Mouse (Mus musculus): ENCODE data around the gene Zfyve9.

DNA sequence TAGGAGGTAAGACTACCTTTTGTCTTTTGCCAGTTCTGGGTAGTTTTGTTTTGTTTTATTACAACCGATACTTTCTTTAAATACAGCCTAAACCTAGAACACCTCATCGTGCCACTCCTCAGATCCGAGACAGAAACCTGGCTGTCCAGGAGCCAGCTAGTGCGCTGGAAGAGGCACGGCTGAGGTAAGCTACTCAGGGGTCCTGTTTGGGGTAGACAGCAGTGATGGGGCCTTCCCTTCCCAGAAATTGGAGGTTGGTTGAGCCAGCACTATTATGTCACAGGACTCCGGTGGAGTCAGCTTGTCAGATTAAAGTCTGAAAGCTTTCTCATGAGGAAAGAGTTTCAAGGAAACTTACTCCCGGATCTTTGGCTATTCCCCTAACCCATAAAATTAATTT lies 178.7 kb downstream of the Zfyve9 start:
- TF ChIP-seq CTCF (IDR thresholded peaks at IDR 0.05; ENCODE audit: low read depth) (no peak), EP300 (optimal IDR thresholded peaks at IDR 0.05) (no peak)

All from stomach, postnatal 0 days (tissue).